Comparison of ENCODE assay signal across 19 mouse cellular contexts in the genomic region with DNA sequence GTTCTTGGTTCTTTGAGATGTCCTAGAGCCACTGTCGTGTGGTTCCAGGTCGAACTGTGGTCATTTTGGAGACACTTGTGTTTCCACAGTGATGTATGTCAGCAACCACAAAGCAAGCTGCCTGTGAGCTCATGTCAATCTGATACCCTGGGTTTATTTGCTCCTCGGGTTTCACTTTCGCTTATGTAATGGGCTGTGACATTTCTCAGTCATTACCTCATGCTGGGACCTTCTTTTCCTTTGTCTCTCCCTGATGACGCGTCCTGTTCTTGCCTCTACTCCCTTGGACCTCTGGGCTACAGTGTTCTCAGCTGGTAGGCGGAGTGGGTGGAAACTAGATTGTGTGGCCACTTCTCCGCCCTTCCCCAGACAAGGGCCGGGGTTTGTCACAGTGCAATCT. TPM values are rescaled to one million over a fixed set of nuclear protein-coding genes. Genes with fewer than 3 reads are reported as not detected.
DNase-seq lines count a peak whose midpoint lies in the region; ATAC-seq and TF ChIP-seq lines count a peak whose summit lies in the region.
"Had no signal": no experiment of that assay in that cellular context is flagged by ENCODE, and none has a peak within 500 bp of the region (broad histone marks: within the 10 kb centered on the region; RNA-seq: fewer than 3 reads in every experiment).

No protein-coding gene starts in this region.

- no peak overlapping the region for H3K4me2 ChIP-seq in kidney, embryonic 14.5 days (replicated peaks; ENCODE audit: low read depth, low read length)
- H3K4me2 ChIP-seq: embryonic facial prominence, embryonic 12.5 days; limb, embryonic 13.5 days; midbrain, embryonic 13.5 days; neural tube, embryonic 13.5 days had no signal

- no peaks in the 10 kb centered on the region for H3K36me3 ChIP-seq in kidney, embryonic 14.5 days (ENCODE audit: control insufficient read depth, insufficient read depth, low read length)
- H3K36me3 ChIP-seq: embryonic facial prominence, embryonic 12.5 days; hindbrain, embryonic 10.5 days; limb, embryonic 13.5 days; midbrain, embryonic 13.5 days; neural tube, embryonic 13.5 days had no signal

- intact Hi-C loops in gastrocnemius, adult 2 months (cut with DNase I): no loop called here

- peak; percentile 24 for DNase-seq in gastrocnemius, adult 18-20 months (ENCODE audit: low spot score)
- no peak for DNase-seq in gastrocnemius, adult 2 months
- DNase-seq in 3134 (ENCODE audit: extremely low read depth, insufficient read length, low spot score): peak; percentile 52
- DNase-seq in Patski (ENCODE audit: low read depth, low spot score): no peak
- DNase-seq in lung, postnatal 36 days: peak; percentile 25
- no peak for DNase-seq in ovary, postnatal 36 days (ENCODE audit: low spot score)
- DNase-seq: cerebellum, postnatal 36 days; heart, adult 2 months; kidney, adult 2 months; kidney, postnatal 4 days; layer of hippocampus, postnatal 36 days; right cerebral cortex, adult 18-20 months had no signal

- no peak overlapping the region for H3K27ac ChIP-seq in gastrocnemius, adult 2 months
- H3K27ac ChIP-seq in kidney, embryonic 14.5 days (ENCODE audit: low read depth, low read length): no peak overlapping the region
- H3K27ac ChIP-seq: embryonic facial prominence, embryonic 12.5 days; heart, adult 2 months; hindbrain, embryonic 10.5 days; limb, embryonic 13.5 days; midbrain, embryonic 13.5 days; neural tube, embryonic 13.5 days had no signal

- CTCF ChIA-PET in Patski (lab: Charles Lee): interaction anchor here (0.6 to 1.8 kb wide), 5 partner anchors 10 to 111 kb away, joined by 3 to 8 read pairs (median 3); no protein-coding TSS in a partner anchor

- POLR2A ChIA-PET in Patski (lab: Charles Lee): interaction anchor here (0.6 to 2.1 kb wide), 2 partner anchors 32 to 46 kb away, joined by 3 to 7 read pairs; a partner anchor contains a TSS

- WGBS in kidney, embryonic 14.5 days: 67% methylated on average over 9 of the region's 9 CpGs

- H3K4me3 ChIP-seq in gastrocnemius, adult 2 months: no peak overlapping the region
- H3K4me3 ChIP-seq in kidney, embryonic 14.5 days (ENCODE audit: low read length): no peak overlapping the region
- H3K4me3 ChIP-seq: embryonic facial prominence, embryonic 12.5 days; heart, adult 2 months; hindbrain, embryonic 10.5 days; limb, embryonic 13.5 days; midbrain, embryonic 13.5 days; neural tube, embryonic 13.5 days had no signal

- H3K4me1 ChIP-seq in kidney, embryonic 14.5 days (ENCODE audit: control insufficient read depth, insufficient read depth, low read length): peaks cover 14% of the 10 kb centered on the region

- in situ Hi-C loops in Patski (cut with MboI; ENCODE audit: low pct_unique_long_range_greater_than_20kb): no loop called here

- no peaks in the 10 kb centered on the region for H3K27me3 ChIP-seq in Patski
- no peaks in the 10 kb centered on the region for H3K27me3 ChIP-seq in kidney, embryonic 14.5 days (ENCODE audit: control insufficient read depth, insufficient read depth, low read length)
- H3K27me3 ChIP-seq: embryonic facial prominence, embryonic 12.5 days; limb, embryonic 13.5 days; neural tube, embryonic 13.5 days had no signal

- peak; percentile 19 for ATAC-seq in Patski
- no peak for ATAC-seq in erythroid progenitor cell, adult 5-6 weeks (replicated peaks; ENCODE audit: low FRiP score, poor library complexity, severe bottlenecking)
- ATAC-seq in kidney, embryonic 14.5 days (ENCODE audit: low FRiP score, low TSS enrichment): no peak
- ATAC-seq: midbrain, embryonic 13.5 days had no signal

- H3K9me3 ChIP-seq in kidney, embryonic 14.5 days (ENCODE audit: control insufficient read depth, low read length): no peaks in the 10 kb centered on the region
- H3K9me3 ChIP-seq: embryonic facial prominence, embryonic 12.5 days; hindbrain, embryonic 10.5 days; limb, embryonic 13.5 days; midbrain, embryonic 13.5 days; neural tube, embryonic 13.5 days had no signal

- H3K9ac ChIP-seq in kidney, embryonic 14.5 days (ENCODE audit: low read depth, low read length): no peak overlapping the region
- H3K9ac ChIP-seq: embryonic facial prominence, embryonic 12.5 days; limb, embryonic 13.5 days; midbrain, embryonic 13.5 days; neural tube, embryonic 13.5 days had no signal

- no peak for TF ChIP-seq CTCF in gastrocnemius, adult 2 months (IDR thresholded peaks at IDR 0.05)
- TF ChIP-seq CTCF in Patski (IDR thresholded peaks at IDR 0.05): no peak

RNA-seq across cellular contexts. Expression of a gene that starts 31.5 kb away (rescaled TPM):
- total RNA-seq in gastrocnemius, adult 18-20 months (2021): 100 to 1,000 TPM in 1 of 2 experiments, 10 to 100 TPM in 1; 45.3 to 211 TPM
- total RNA-seq in gastrocnemius, adult 2 months (2021): 10 to 100 TPM; 20.8 to 52.2 TPM
- 1,216 TPM for polyA plus RNA-seq in Patski (2021)
- total RNA-seq in erythroid progenitor cell, adult 5-6 weeks (2015; ENCODE audit: low replicate concordance): not detected in 2 replicates
- total RNA-seq in erythroid progenitor cell, adult 5-6 weeks (2017; ENCODE audit: low replicate concordance): not detected in 2 replicates
- 22.4 and 30.9 TPM in 2 replicates for polyA plus RNA-seq in kidney, embryonic 14.5 days (2014; fragmentation: Nextera tagmentation; extraction: Ambion mirVana)

RNA-seq across cellular contexts. Expression of a gene that starts 42.3 kb away (rescaled TPM):
- total RNA-seq in gastrocnemius, adult 18-20 months (2021): 10 to 100 TPM; 13.0 to 15.9 TPM
- total RNA-seq in gastrocnemius, adult 2 months (2021): 10 to 100 TPM; 12.3 to 12.8 TPM
- 55.9 TPM for polyA plus RNA-seq in Patski (2021)
- total RNA-seq in erythroid progenitor cell, adult 5-6 weeks (2015; ENCODE audit: low replicate concordance): 4.7 and 6.7 TPM in 2 replicates
- total RNA-seq in erythroid progenitor cell, adult 5-6 weeks (2017; ENCODE audit: low replicate concordance): 0.23 and 6.5 TPM in 2 replicates
- polyA plus RNA-seq in kidney, embryonic 14.5 days (2014; fragmentation: Nextera tagmentation; extraction: Ambion mirVana): 36.2 and 41.7 TPM in 2 replicates

Comparison
In these comparisons a context has a peak if more than half of its experiments do, and no peak if none do; other contexts are left out.
1. DNase-seq: peak in gastrocnemius, adult 18-20 months (single experiment), 3134 (single experiment) and lung, postnatal 36 days (single experiment); none in gastrocnemius, adult 2 months (single experiment), Patski (single experiment) and ovary, postnatal 36 days (single experiment).
2. RNA of a gene that starts 31.5 kb away (total RNA-seq): 45.3 to 211 TPM in gastrocnemius, adult 18-20 months and 20.8 to 52.2 TPM in gastrocnemius, adult 2 months; not detected in erythroid progenitor cell, adult 5-6 weeks; every median in the first group is over 10 times any median in the second.